Mouse (Mus musculus) kidney, adult 2 months (tissue): Measurements from ENCODE around the gene Haus3. TPM values are rescaled to one million over a fixed set of nuclear protein-coding genes. Genes with fewer than 3 reads are reported as not detected.

ENCODE experiments used
- DNase-seq: peaks from one replicate; pipeline ENCODE4 v3.0.0; 2021
- H3K27ac ChIP-seq: fragments of 200-500 bp; 2 replicates; pipeline ENCODE4 v1.5.1; 2012; ENCODE audit warnings: low read depth, low read length, control low read depth, inconsistent platforms; ENCODE audit not compliant: insufficient read depth
- H3K27me3 ChIP-seq: fragments of 200-500 bp; replicated peaks from 2 replicates; pipeline ENCODE4 v1.6.1; 2012; ENCODE audit warnings: mild to moderate bottlenecking, moderate library complexity, low read length, inconsistent platforms; ENCODE audit not compliant: control insufficient read depth, insufficient read depth
- H3K36me3 ChIP-seq: fragments of 200-500 bp; 2 replicates; pipeline ENCODE4 v1.6.1; 2012; ENCODE audit warnings: mild to moderate bottlenecking, moderate library complexity, low read length, inconsistent platforms; ENCODE audit not compliant: control insufficient read depth, insufficient read depth
- H3K4me1 ChIP-seq: fragments of 200-500 bp; 2 replicates; pipeline ENCODE4 v1.6.1; 2011; ENCODE audit warnings: low read length; ENCODE audit not compliant: control insufficient read depth, insufficient read depth
- H3K4me3 ChIP-seq: fragments of 200-500 bp; 2 replicates; pipeline ENCODE4 v1.5.1; 2011; ENCODE audit warnings: mild to moderate bottlenecking, low read depth, low read length, control low read depth; ENCODE audit not compliant: insufficient read depth
- CTCF ChIP-seq: fragments of 200-500 bp; conservative IDR thresholded peaks from 2 replicates; pipeline ENCODE4 v1.5.1; 2011; ENCODE audit warnings: low read depth, mild to moderate bottlenecking, control low read depth, low read length, moderate library complexity, mixed read lengths; ENCODE audit not compliant: insufficient read depth, insufficient read length
- POLR2A ChIP-seq: fragments of 200-500 bp; IDR thresholded peaks from one replicate; pipeline ENCODE4 v1.6.1; 2011; ENCODE audit warnings: low read depth, low read length, control low read depth
- WGBS: fragments of 180-500 bp; shearing (Covaris S2); methylation state at CpG from one replicate; pipeline ENCODE4 v1.1.7; 2018; 5-methylcytosine and 5-hydroxymethylcytosine counted together
- polyA plus RNA-seq: library from polyadenylated mRNA; depleted of rRNA; stranded (reverse); fragments of >200 nt; gene quantifications from 2 replicates; pipeline ENCODE4 v1.2.3, GENCODE M21; 2012

The Haus3 gene
- polyA plus RNA-seq, 1 experiment = 0.64 TPM

- 83% methylated on average over 6 of the region's 6 CpGs for WGBS
- no peaks in the 10 kb centered on the region for H3K27me3 ChIP-seq
- H3K27ac ChIP-seq = no peak overlapping the region
- 0 out of 2 replicates have a peak, but pooled peaks cover 4% of the 10 kb centered on the region for H3K4me1 ChIP-seq
- H3K36me3 ChIP-seq = no peaks in the 10 kb centered on the region
- no peak for TF ChIP-seq CTCF
- no peak for TF ChIP-seq POLR2A
- no peak for DNase-seq
- no peak overlapping the region for H3K4me3 ChIP-seq
Observed at GRCm38 (mm10) chr5:34194975-34195662, 25.8 kb upstream of the Haus3 start.

- Histone ChIP-seq H3K27me3 (no peaks in the 10 kb centered on the region), H3K4me3 (no peak overlapping the region), H3K27ac (no peak overlapping the region), H3K4me1 (0 out of 2 replicates have a peak, but pooled peaks cover 4% of the 10 kb centered on the region), H3K36me3 (no peaks in the 10 kb centered on the region)
- DNase-seq = no peak
- WGBS = 50% methylated on average over 1 of the region's 1 CpGs
- TF ChIP-seq CTCF (no peak), POLR2A (no peak)
Observed at GRCm38 (mm10) chr5:34194426-34194825, 25.1 kb upstream of the Haus3 start.

- peak; percentile 48 for DNase-seq
- Histone ChIP-seq H3K27me3 (no peaks in the 10 kb centered on the region), H3K4me1 (peaks cover 12% of the 10 kb centered on the region; the same call in 1 of the 2 replicates), H3K4me3 (no peak overlapping the region), H3K27ac (no peak overlapping the region), H3K36me3 (no peaks in the 10 kb centered on the region)
- peak; percentile 51 for TF ChIP-seq CTCF
- no peak for TF ChIP-seq POLR2A
- 73% methylated on average over 4 of the region's 4 CpGs for WGBS
Observed at GRCm38 (mm10) chr5:34191843-34192242, 22.5 kb upstream of the Haus3 start.

- Histone ChIP-seq H3K27ac (0 out of 2 replicates have a peak overlapping the region, but pooled peaks have one; percentile 17), H3K4me3 (no peak overlapping the region), H3K27me3 (no peaks in the 10 kb centered on the region), H3K4me1 (peaks cover 14% of the 10 kb centered on the region), H3K36me3 (no peaks in the 10 kb centered on the region)
- WGBS = 49% methylated on average over 4 of the region's 4 CpGs
- peak; percentile 83 for DNase-seq
- TF ChIP-seq POLR2A = no peak
- no peak for TF ChIP-seq CTCF
Observed at GRCm38 (mm10) chr5:34191021-34191420, 21.7 kb upstream of the Haus3 start.

- H3K27ac ChIP-seq = no peak overlapping the region
- 74% methylated on average over 1 of the region's 1 CpGs for WGBS
- DNase-seq = no peak
Observed at GRCm38 (mm10) chr5:34189521-34189920, 20.2 kb upstream of the Haus3 start.

GRCm38 (mm10) chr5:34188856-34189255 is 19.5 kb upstream of the Haus3 start:
- Histone ChIP-seq H3K4me3 (no peak overlapping the region), H3K4me1 (peaks cover 35% of the 10 kb centered on the region), H3K36me3 (no peaks in the 10 kb centered on the region), H3K27me3 (no peaks in the 10 kb centered on the region), H3K27ac (no peak overlapping the region; the same call in 1 of the 2 replicates)
- 71% methylated on average over 2 of the region's 2 CpGs for WGBS
- TF ChIP-seq CTCF = no peak
- no peak for TF ChIP-seq POLR2A
- DNase-seq = no peak

More at GRCm38 (mm10) chr5:34189521-34189920, 20.2 kb upstream of the Haus3 start:
- no peaks in the 10 kb centered on the region for H3K27me3 ChIP-seq
- no peak overlapping the region for H3K4me3 ChIP-seq
- H3K36me3 ChIP-seq = no peaks in the 10 kb centered on the region
- TF ChIP-seq CTCF (no peak), POLR2A (no peak)
- peaks cover 28% of the 10 kb centered on the region for H3K4me1 ChIP-seq

- peak; percentile 100 for DNase-seq
- peak within 1 kb of the TSS; percentile 62 for H3K4me3 ChIP-seq
- under 1% methylated on average over 60 of the region's 60 CpGs for WGBS
- no peaks in the 10 kb centered on the region for H3K36me3 ChIP-seq
- no peaks in the 10 kb centered on the region for H3K27me3 ChIP-seq
- peaks cover 43% of the 10 kb centered on the region for H3K4me1 ChIP-seq
- TF ChIP-seq CTCF (no peak), POLR2A (peak; percentile 88)
- H3K27ac ChIP-seq = peak within 1 kb of the TSS; percentile 87
Observed at GRCm38 (mm10) chr5:34187601-34188316, 18.4 kb upstream of the Haus3 start, which contains the start of gene Mxd4. Gene Mxd4 (minus strand): TSS chr5:34187720.
